Mouse (Mus musculus): ENCODE measurements around the gene Kcnj9. TPM values are rescaled to one million over a fixed set of nuclear protein-coding genes. Genes with fewer than 3 reads are reported as not detected.

Gene Kcnj9
- polyA plus RNA-seq, 1 experiment from 2014 or later = 0.23 TPM

DNA sequence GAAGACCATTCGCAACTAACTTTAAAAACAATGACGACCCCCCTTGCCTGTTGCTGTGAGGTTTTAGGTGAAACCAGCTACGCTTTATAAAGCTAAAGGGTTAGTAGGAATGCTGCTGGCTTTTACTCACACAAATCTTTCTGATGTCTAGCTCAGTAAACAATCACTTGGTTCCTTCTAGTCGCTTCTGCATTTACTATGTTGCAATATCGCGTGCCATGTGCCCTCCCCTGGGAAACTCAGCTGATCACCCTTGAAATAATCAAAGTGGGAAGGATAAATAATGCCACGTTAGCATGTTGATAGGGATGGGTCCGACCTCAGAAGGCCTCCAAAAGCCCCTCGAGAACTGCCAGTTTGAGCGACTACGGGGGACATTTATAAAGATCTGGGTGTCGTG is 18.3 kb upstream of the Kcnj9 start:
- 91% methylated on average over 12 of the region's 12 CpGs for WGBS
- Histone ChIP-seq H3K4me3 (no peak overlapping the region), H3K4me1 (peaks cover 66% of the 10 kb centered on the region), H3K9me3 (replicated peaks) (no peaks in the 10 kb centered on the region), H3K36me3 (no peaks in the 10 kb centered on the region), H3K27ac (replicated peaks) (peak overlapping the region; percentile 98), H3K27me3 (ENCODE audit: low read depth, poor library complexity, severe bottlenecking) (peaks cover 51% of the 10 kb centered on the region)
- DNase-seq (ENCODE audit: low spot score) = no peak

DNA sequence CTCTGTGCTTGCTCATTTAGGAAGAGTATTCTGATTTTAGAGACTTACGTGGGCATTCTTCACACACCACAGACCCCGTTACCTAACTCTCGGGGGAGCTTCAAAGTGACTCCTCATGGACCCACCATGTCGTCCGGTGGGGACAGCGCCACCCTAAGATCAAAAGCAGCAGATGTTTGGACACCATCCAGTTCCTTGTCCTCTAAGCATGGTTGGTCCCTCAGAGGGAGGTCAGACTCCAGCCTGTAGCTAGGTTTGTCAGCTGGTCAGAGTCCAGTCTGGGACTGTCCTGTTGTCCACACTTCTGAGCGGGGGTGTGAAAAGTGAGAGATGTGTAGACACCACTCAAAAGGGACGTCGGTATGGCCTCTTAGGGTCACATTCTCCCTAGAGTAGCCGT is 17.6 kb upstream of the Kcnj9 start:
- Histone ChIP-seq H3K4me1 (peaks cover 65% of the 10 kb centered on the region), H3K36me3 (no peaks in the 10 kb centered on the region), H3K27ac (replicated peaks) (peak overlapping the region; percentile 98), H3K9me3 (replicated peaks) (no peaks in the 10 kb centered on the region), H3K27me3 (ENCODE audit: low read depth, poor library complexity, severe bottlenecking) (peaks cover 51% of the 10 kb centered on the region), H3K4me3 (no peak overlapping the region)
- DNase-seq (ENCODE audit: low spot score) = no peak
- WGBS = 90% methylated on average over 10 of the region's 10 CpGs

DNA sequence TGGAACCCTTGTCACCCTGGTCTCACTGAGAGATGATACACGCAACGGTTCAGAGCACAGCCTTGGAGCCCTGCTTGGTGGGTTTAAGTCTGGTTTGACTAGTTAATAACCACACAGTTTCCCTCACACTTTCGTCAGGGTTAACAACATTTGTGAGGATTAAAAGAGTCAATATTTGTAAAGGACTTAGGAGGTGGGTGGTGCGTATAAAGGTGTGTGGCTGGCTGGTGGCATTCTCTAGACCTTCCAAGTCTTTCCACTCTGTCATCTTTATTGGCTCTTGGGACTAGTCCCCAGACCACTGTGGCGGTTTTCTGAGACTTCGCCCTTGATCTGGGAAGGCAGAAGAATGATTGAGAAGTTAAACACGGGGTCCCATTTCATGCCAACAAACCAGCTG is 15.7 kb upstream of the Kcnj9 start:
- no peak for DNase-seq (ENCODE audit: low spot score)
- Histone ChIP-seq H3K9me3 (replicated peaks) (no peaks in the 10 kb centered on the region), H3K27me3 (ENCODE audit: low read depth, poor library complexity, severe bottlenecking) (peaks cover 51% of the 10 kb centered on the region), H3K27ac (replicated peaks) (no peak overlapping the region), H3K4me1 (peaks cover 62% of the 10 kb centered on the region), H3K36me3 (no peaks in the 10 kb centered on the region), H3K4me3 (no peak overlapping the region)
- 88% methylated on average over 7 of the region's 7 CpGs for WGBS

GRCm38 (mm10) chr1:172343914-172344313 is 14.8 kb upstream of the Kcnj9 start:
- DNase-seq (ENCODE audit: low spot score) = no peak
- no peaks in the 10 kb centered on the region for H3K9me3 ChIP-seq (replicated peaks)
- H3K4me1 ChIP-seq = peaks cover 53% of the 10 kb centered on the region
- H3K27me3 ChIP-seq (ENCODE audit: low read depth, poor library complexity, severe bottlenecking) = peaks cover 58% of the 10 kb centered on the region
- peak overlapping the region; percentile 69 for H3K27ac ChIP-seq (replicated peaks)
- WGBS = 52% methylated on average over 3 of the region's 3 CpGs
- H3K4me3 ChIP-seq = no peak overlapping the region
- H3K36me3 ChIP-seq = no peaks in the 10 kb centered on the region

GRCm38 (mm10) chr1:172342729-172343128 is 13.6 kb upstream of the Kcnj9 start:
- Histone ChIP-seq H3K9me3 (replicated peaks) (no peaks in the 10 kb centered on the region), H3K4me1 (peaks cover 44% of the 10 kb centered on the region), H3K36me3 (no peaks in the 10 kb centered on the region), H3K27ac (replicated peaks) (peak overlapping the region; percentile 52), H3K4me3 (no peak overlapping the region; the same call in 1 of the 2 replicates), H3K27me3 (ENCODE audit: low read depth, poor library complexity, severe bottlenecking) (peaks cover 69% of the 10 kb centered on the region)
- no peak for DNase-seq (ENCODE audit: low spot score)
- 96% methylated on average over 3 of the region's 3 CpGs for WGBS

DNA sequence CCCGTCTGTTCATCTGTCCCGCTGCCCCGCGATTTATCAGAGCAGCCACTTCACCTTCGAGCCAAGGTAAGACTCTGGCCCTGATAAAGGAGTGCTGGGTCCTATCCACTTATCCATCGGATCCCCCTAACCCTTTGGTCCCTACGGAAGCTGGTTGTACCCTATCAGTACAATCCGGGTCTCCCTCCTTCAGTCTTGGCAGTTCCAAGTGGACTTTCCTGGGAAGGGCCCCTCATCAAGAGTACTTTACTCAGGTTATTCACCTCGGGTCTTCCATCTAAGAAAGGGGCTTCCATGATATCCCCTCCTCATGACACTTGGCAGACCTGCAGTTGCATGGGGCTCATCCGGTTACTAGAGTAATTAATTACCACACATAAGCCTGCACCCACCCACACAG is 12.3 kb upstream of the Kcnj9 start:
- Histone ChIP-seq H3K27ac (replicated peaks) (peak overlapping the region; percentile 76), H3K27me3 (ENCODE audit: low read depth, poor library complexity, severe bottlenecking) (peaks cover 65% of the 10 kb centered on the region), H3K9me3 (replicated peaks) (no peaks in the 10 kb centered on the region), H3K4me1 (peaks cover 42% of the 10 kb centered on the region), H3K36me3 (no peaks in the 10 kb centered on the region), H3K4me3 (peak overlapping the region; percentile 68)
- 28% methylated on average over 10 of the region's 10 CpGs for WGBS
- DNase-seq (ENCODE audit: low spot score) = no peak

- Histone ChIP-seq H3K27me3 (ENCODE audit: low read depth, poor library complexity, severe bottlenecking) (peaks cover 69% of the 10 kb centered on the region), H3K9me3 (replicated peaks) (no peaks in the 10 kb centered on the region), H3K36me3 (no peaks in the 10 kb centered on the region), H3K27ac (replicated peaks) (peak within 1 kb of the TSS; percentile 76), H3K4me1 (peaks cover 42% of the 10 kb centered on the region), H3K4me3 (peak within 1 kb of the TSS; percentile 68)
- DNase-seq (ENCODE audit: low spot score) = peak; percentile 90
- 1% methylated on average over 37 of the region's 38 CpGs for WGBS
Observed at GRCm38 (mm10) chr1:172340729-172341321, 11.7 kb upstream of the Kcnj9 start, which contains the start of gene Kcnj10. TSS of gene Kcnj10 (plus strand) at chr1:172341210.

DNA sequence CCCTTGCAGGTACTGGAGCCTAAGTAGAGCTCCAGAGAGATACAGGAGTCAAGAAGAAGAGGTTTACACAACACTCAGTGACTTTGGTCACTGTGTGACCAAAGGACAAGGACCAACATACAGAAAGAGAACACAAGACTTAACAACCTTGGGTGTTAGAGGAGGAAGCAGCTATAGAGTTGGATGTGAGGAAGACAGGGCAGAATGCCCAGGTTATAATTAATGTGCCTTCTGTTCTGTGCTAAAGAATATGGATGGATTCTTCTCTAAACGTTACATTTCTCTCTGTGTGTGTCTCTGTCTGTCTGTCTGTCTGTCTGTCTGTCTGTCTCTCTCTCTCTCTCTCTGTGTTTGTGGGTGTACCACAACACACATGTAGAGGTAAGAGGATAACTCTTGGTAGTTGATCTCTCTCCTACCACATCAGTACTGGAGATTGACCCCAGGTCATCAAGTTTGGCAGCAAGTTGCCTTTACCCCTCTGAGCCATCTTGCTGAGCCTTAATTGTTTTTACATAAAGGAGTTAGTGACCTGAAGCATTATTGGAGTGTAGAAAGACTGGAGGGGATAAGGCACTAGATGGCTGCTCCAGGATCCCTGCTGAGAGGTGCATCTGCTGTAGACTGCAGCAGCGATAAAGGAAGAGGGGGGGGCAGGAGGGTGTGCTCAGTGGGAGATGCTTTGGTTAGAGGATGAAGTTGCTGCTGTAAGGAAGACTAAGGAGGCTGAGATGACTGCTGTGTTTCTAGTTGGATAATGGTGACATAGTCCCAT is 8.5 kb upstream of the Kcnj9 start:
- DNase-seq (ENCODE audit: low spot score) = no peak
- H3K36me3 ChIP-seq = no peaks in the 10 kb centered on the region
- H3K27ac ChIP-seq (replicated peaks) = no peak overlapping the region
- no peak overlapping the region for H3K4me3 ChIP-seq
- no peaks in the 10 kb centered on the region for H3K9me3 ChIP-seq (replicated peaks)
- H3K27me3 ChIP-seq (ENCODE audit: low read depth, poor library complexity, severe bottlenecking) = peaks cover 86% of the 10 kb centered on the region
- WGBS = 31% methylated on average over 2 of the region's 2 CpGs
- H3K4me1 ChIP-seq = peaks cover 30% of the 10 kb centered on the region

DNA sequence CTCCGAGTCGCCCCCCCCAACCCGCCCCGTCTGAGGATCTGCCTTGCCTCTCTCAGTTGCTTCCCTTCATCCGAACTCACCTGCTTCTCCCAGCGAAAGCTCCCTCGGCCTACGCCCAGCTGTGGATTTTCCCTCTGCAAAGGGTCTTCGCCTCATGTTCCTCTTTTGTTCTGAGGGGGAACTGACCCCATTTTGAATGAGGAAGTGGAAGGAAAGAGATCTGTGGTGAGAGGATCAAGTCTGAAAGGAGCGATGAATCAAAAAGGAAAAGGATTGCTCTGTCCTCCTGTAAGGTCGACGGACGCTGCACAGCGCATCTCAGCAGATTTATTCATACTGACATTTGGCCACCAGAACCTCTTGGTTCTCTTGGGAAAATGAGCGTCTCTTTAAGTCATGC is 6.7 kb upstream of the Kcnj9 start:
- no peak for DNase-seq (ENCODE audit: low spot score)
- Histone ChIP-seq H3K9me3 (replicated peaks) (no peaks in the 10 kb centered on the region), H3K27me3 (ENCODE audit: low read depth, poor library complexity, severe bottlenecking) (peaks cover 86% of the 10 kb centered on the region), H3K27ac (replicated peaks) (no peak overlapping the region), H3K4me1 (peaks cover 16% of the 10 kb centered on the region), H3K4me3 (no peak overlapping the region), H3K36me3 (no peaks in the 10 kb centered on the region)
- 81% methylated on average over 15 of the region's 15 CpGs for WGBS

DNA sequence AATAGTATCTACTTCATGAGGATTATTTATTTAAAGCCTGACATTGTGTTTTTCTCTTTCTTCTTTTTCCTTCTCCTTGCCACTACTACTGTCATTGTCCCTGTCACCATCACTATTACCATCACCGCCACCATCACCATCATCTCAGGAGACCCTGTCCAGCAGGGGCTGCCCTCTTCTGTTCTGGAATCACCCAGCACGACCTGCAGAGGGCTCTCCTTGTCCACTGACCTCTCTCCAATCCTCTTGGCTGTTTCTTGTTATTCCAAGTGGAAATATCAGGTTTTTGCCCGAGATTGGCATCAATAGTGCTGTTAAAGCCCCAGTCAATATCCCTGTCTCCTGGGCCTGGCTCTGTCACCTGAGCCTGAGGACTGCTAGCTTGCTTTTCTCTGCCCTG is 4.4 kb upstream of the Kcnj9 start:
- Histone ChIP-seq H3K27ac (replicated peaks) (peak overlapping the region; percentile 43; the same call in 1 of the 2 replicates), H3K4me1 (peaks cover 24% of the 10 kb centered on the region), H3K27me3 (ENCODE audit: low read depth, poor library complexity, severe bottlenecking) (peaks cover 86% of the 10 kb centered on the region), H3K4me3 (no peak overlapping the region), H3K9me3 (replicated peaks) (no peaks in the 10 kb centered on the region), H3K36me3 (no peaks in the 10 kb centered on the region)
- DNase-seq (ENCODE audit: low spot score) = no peak
- 21% methylated on average over 3 of the region's 3 CpGs for WGBS

GRCm38 (mm10) chr1:172332925-172333324 is 3.8 kb upstream of the Kcnj9 start:
- peaks cover 87% of the 10 kb centered on the region for H3K27me3 ChIP-seq (ENCODE audit: low read depth, poor library complexity, severe bottlenecking)
- H3K36me3 ChIP-seq = no peaks in the 10 kb centered on the region
- 87% methylated on average over 2 of the region's 2 CpGs for WGBS
- no peak for DNase-seq (ENCODE audit: low spot score)
- no peak overlapping the region for H3K4me3 ChIP-seq
- peaks cover 25% of the 10 kb centered on the region for H3K4me1 ChIP-seq
- H3K9me3 ChIP-seq (replicated peaks) = no peaks in the 10 kb centered on the region
- no peak overlapping the region for H3K27ac ChIP-seq (replicated peaks)

DNA sequence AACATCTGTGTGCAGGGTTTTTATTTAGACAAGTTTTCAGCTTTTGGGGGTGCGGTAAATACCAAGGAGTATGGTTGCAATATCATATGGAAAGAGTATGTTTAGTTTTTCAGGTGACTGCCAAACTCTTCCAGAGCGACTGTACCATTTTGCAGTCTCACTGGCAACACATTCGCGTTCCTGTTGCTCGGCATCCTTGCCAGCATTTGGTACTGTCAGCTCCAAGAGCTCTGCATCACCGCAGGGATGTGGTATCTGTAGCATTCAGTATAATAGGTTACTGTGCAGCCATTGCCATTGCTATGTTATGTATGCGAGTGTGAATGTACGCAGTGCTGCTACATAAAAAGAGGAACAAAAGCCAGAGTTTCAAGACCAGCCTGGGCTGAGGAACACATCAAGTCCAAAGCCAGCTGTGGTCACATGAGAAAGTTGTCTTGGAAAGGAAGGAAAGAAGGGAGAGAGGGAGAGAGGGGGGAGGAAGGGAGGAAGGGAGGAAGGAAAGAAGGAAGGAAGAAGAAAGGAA is 2.4 kb upstream of the Kcnj9 start:
- DNase-seq (ENCODE audit: low spot score) = no peak
- Histone ChIP-seq H3K36me3 (no peaks in the 10 kb centered on the region), H3K27ac (replicated peaks) (no peak overlapping the region), H3K4me1 (peaks cover 21% of the 10 kb centered on the region), H3K4me3 (no peak overlapping the region), H3K27me3 (ENCODE audit: low read depth, poor library complexity, severe bottlenecking) (peaks cover 97% of the 10 kb centered on the region), H3K9me3 (replicated peaks) (no peaks in the 10 kb centered on the region)
- 80% methylated on average over 8 of the region's 8 CpGs for WGBS

DNA sequence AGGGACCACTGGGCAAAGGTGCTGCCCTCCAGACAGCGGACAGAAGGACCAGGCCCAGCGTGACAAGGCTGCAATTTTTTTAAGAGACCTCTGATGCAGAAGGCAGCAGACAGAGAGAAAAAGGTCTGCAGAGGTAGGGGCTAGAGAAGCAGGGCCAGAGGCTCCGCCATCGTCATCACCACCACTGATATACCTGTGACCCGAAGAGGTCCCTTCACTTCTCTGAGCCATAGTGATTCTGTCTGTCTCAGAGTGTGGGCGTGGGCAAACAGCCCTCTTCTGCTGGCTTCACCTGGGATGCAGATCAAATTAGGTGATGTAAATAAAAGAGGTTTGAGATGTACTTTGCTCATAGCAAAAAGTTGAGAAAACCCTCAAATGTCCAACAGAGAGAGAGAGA is 498 bp upstream of the Kcnj9 start:
- H3K36me3 ChIP-seq = no peaks in the 10 kb centered on the region
- H3K4me3 ChIP-seq = no peak overlapping the region
- peak overlapping the region; percentile 64; the same call in 1 of the 2 replicates for H3K27ac ChIP-seq (replicated peaks)
- no peak for DNase-seq (ENCODE audit: low spot score)
- peaks cover 99% of the 10 kb centered on the region for H3K27me3 ChIP-seq (ENCODE audit: low read depth, poor library complexity, severe bottlenecking)
- H3K9me3 ChIP-seq (replicated peaks) = no peaks in the 10 kb centered on the region
- WGBS = 74% methylated on average over 6 of the region's 6 CpGs
- H3K4me1 ChIP-seq = peaks cover 32% of the 10 kb centered on the region

All from midbrain, embryonic 10.5 days (tissue).